Mouse (Mus musculus) left cerebral cortex, postnatal 25 days (tissue): ENCODE measurements around the gene Fkbp9. TPM values are rescaled to one million over a fixed set of nuclear protein-coding genes. Genes with fewer than 3 reads are reported as not detected.

Experiments
- DNase-seq, 2 experiments: peaks; one replicate each; pipeline ENCODE4 v3.0.0; 2022; ENCODE audit warnings: low spot score in 2 of 2, mixed read lengths in 1 of 2
- intact Hi-C: fragments of 180-260 bp; cut with DNase I; formaldehyde crosslinking; loops from one replicate; pipeline ENCODE4 v1.15.1; 2025
- total RNA-seq, 2 experiments: library from RNA; stranded (reverse); gene quantifications; 2 replicates each; pipeline ENCODE4 v1.2.3; 2021

Fkbp9 gene
- total RNA-seq, 2 experiments from 2014 or later: 23.5 to 24.9 TPM

- DNase-seq: no peak
- intact Hi-C loops: loop anchor here (5.0 to 10.0 kb wide), 3 partner anchors 116 to 781 kb away; partner anchors contain the start of gene Lancl2
These were observed 91.5 kb downstream of the Fkbp9 start for GRCm38 (mm10) chr6:56923331-56923725.

DNA sequence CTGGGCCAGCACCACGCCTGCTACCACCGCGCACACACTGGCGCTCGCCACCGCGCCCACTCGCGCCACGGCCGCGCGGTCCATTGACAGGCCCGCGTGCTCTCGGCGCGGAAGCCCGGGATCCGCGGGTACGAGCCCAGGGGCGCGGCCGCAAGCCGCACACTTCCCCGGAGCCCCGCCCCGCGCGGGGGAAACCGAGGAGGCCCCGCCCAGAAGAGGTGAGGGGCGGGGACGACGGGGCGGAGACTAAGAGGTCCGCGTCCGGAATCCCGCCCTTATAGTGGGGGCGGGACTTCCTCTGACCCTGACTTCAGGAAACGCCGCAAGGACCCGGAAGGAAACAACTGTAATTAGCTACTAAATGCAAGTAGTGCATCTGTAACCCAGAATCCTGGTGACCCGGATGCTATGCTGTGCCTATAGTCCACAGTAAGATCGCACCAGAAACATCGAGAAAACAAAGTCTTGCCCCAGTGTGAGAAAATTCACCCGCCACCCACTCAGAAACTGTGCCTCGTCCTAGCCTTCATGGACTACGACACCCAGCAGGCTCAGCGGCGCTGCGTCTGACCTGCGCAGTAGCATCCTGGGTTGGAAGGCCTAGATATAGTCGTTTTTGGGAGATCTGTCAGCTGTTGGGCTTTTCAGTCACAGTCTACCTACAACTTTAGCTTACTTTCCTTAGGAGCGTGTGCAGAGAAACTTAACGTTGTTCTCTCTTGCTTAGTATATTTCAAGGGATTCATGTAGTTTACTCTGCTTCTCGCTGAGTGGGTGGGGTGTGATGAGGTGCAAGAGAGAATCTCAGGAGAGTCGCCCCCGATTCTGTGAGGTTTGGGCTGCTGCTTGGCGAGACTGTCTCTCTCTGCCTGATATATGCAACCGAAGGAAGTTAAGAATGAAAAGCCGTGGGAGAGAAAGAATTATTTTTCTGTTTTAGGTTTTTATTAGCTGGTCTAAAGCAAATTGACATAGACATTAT is 92.2 kb downstream of the Fkbp9 start, which contains the start of the genes Nt5c3 and Vmn1r4:
TSS of gene Nt5c3 (minus strand) at position 207 of the 982 bp plus-strand sequence.
TSS of gene Vmn1r4 (plus strand) at position 290 of the 982 bp plus-strand sequence.
- intact Hi-C loops: loop anchor here (5.0 to 10.0 kb wide), 3 partner anchors 117 to 781 kb away; partner anchors contain the start of gene Lancl2
- peak; percentile 95 to 98 for DNase-seq

Other genes with a start within 250 kb of the Fkbp9 start
- gene Lsm5, start 127.3 kb upstream of the Fkbp9 start, total RNA-seq: 10 to 100 TPM; 12.4 to 13.4 TPM
- gene Avl9, start 117.2 kb upstream of the Fkbp9 start, total RNA-seq: 10 to 100 TPM; 42.4 to 42.8 TPM
- gene Kbtbd2, start 34.2 kb upstream of the Fkbp9 start, total RNA-seq: 10 to 100 TPM; 58.7 to 60.4 TPM
- 10 to 100 TPM; 50.9 to 51.7 TPM for gene Nt5c3, start 91.9 kb downstream of the Fkbp9 start, total RNA-seq
- gene Vmn1r4, start 92.0 kb downstream of the Fkbp9 start, total RNA-seq: under 1 TPM; 0.46 to 0.48 TPM
- gene Vmn1r5, start 138.2 kb downstream of the Fkbp9 start, total RNA-seq: not detected
- not detected for gene Vmn1r6, start 165.2 kb downstream of the Fkbp9 start, total RNA-seq
- gene Vmn1r7, start 193.3 kb downstream of the Fkbp9 start, total RNA-seq: not detected
- gene Vmn1r8, start 200.2 kb downstream of the Fkbp9 start, total RNA-seq: not detected
- not detected for gene Vmn1r9, start 234.7 kb downstream of the Fkbp9 start, total RNA-seq